Mouse (Mus musculus): ENCODE data around the gene Gpank1. TPM values are rescaled to one million over a fixed set of nuclear protein-coding genes. Genes with fewer than 3 reads are reported as not detected.
A peak's percentile ranks its signal among the peaks of the same experiment; 100 is the strongest.

The Gpank1 gene
- polyA plus RNA-seq, 1 experiment from 2014 or later = 13.2 TPM

DNA sequence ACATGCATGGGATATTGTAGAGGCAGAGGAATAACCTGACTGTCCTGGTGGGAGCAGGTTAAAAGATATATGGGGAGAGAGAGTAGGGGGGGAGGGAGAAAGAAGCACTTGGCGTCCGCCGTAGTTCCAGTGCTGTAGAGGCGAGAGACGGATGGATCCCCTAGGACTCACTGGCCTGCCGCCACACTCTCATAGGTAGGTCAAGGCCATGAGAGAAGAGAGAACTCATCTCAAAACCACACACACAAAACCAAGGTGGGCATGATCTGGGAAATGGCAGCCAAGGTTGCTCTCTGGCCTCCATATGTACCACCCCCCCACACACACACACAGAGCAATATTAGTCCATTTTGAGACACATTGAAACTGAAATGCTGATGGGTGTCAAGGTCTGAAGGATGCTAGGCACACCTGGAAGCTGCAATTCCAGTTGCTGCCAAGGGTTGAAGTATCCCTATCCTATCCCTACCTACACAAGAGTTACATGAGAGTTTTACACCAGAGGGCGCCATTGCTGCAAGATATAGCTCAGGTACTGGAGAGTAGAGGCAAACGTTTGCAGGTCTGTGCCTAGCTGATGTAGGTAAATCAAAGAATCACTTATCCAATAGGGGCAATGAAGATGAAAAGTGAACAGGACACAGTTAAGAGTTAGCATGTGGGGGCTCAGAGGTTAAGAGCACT is 45.2 kb downstream of the Gpank1 start:
- WGBS (ENCODE audit: missing documents) = 71% methylated on average over 8 of the region's 8 CpGs
- H3K79me2 ChIP-seq (ENCODE audit: inconsistent target) = peaks cover 67% of the 10 kb centered on the region
- peaks cover 29% of the 10 kb centered on the region; the same call in 1 of the 2 replicates for H3K36me3 ChIP-seq (ENCODE audit: inconsistent target)
- no peak overlapping the region for H3K27ac ChIP-seq
- H3K4me3 ChIP-seq (ENCODE audit: inconsistent target) = no peak overlapping the region

DNA sequence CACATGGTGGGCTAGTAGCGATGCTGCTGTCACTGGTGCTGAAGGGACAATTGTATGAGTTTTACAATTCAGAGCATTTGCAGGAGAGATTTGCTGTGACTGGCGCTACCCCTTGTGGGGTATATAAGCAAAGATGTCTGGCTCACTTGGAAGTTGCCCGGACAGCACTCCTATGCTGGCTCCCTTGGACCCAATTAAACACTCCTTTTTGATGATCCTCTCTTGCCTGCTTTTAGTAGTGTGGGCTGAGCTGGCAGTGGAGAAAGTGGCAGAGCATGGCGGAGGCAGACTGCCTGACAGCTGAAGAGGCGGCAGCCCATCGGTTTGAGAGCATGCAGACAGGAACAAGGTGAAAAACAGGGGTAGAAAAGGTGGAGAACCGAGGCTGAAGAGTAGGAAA is 46.5 kb downstream of the Gpank1 start:
- Histone ChIP-seq H3K36me3 (ENCODE audit: inconsistent target) (peaks cover 23% of the 10 kb centered on the region; the same call in 1 of the 2 replicates), H3K27ac (no peak overlapping the region), H3K4me3 (ENCODE audit: inconsistent target) (no peak overlapping the region), H3K79me2 (ENCODE audit: inconsistent target) (peaks cover 63% of the 10 kb centered on the region)
- WGBS (ENCODE audit: missing documents) = 90% methylated on average over 7 of the region's 7 CpGs

- 23% methylated on average over 4 of the region's 4 CpGs for WGBS (ENCODE audit: missing documents)
- Histone ChIP-seq H3K27ac (no peak overlapping the region), H3K79me2 (ENCODE audit: inconsistent target) (peaks cover 54% of the 10 kb centered on the region), H3K36me3 (ENCODE audit: inconsistent target) (peaks cover 23% of the 10 kb centered on the region; the same call in 1 of the 2 replicates), H3K4me3 (ENCODE audit: inconsistent target) (no peak overlapping the region)
Measured at GRCm38 (mm10) chr17:35168541-35169207, 47.4 kb downstream of the Gpank1 start.

- H3K4me3 ChIP-seq (ENCODE audit: inconsistent target) = peak overlapping the region; percentile 42
- peak overlapping the region; percentile 88 for H3K27ac ChIP-seq
- WGBS (ENCODE audit: missing documents) = 29% methylated on average over 11 of the region's 11 CpGs
Measured at GRCm38 (mm10) chr17:35172445-35173234, 51.4 kb downstream of the Gpank1 start.

GRCm38 (mm10) chr17:35173329-35173728 is 52.1 kb downstream of the Gpank1 start:
- Histone ChIP-seq H3K4me3 (ENCODE audit: inconsistent target) (no peak overlapping the region), H3K27ac (peak overlapping the region; percentile 88), H3K36me3 (ENCODE audit: inconsistent target) (peaks cover 15% of the 10 kb centered on the region; the same call in 1 of the 2 replicates), H3K79me2 (ENCODE audit: inconsistent target) (peaks cover 34% of the 10 kb centered on the region; the same call in 1 of the 2 replicates)
- WGBS (ENCODE audit: missing documents) = 56% methylated on average over 3 of the region's 3 CpGs

More at GRCm38 (mm10) chr17:35172445-35173234, 51.4 kb downstream of the Gpank1 start:
- peaks cover 22% of the 10 kb centered on the region; the same call in 1 of the 2 replicates for H3K36me3 ChIP-seq (ENCODE audit: inconsistent target)
- H3K79me2 ChIP-seq (ENCODE audit: inconsistent target) = peaks cover 41% of the 10 kb centered on the region; the same call in 1 of the 2 replicates

Other genes with a start within 250 kb of the Gpank1 start
- gene Zbtb12, start 242.0 kb upstream of the Gpank1 start, polyA plus RNA-seq (2018) = 5.4 to 6.2 TPM (median 5.5 TPM) in 3 replicates
- not detected in 3 replicates for gene Gm20547, start 239.4 kb upstream of the Gpank1 start, polyA plus RNA-seq (2018)
- 0.63 to 0.95 TPM (median 0.86 TPM) in 3 replicates for gene C2, start 223.2 kb upstream of the Gpank1 start, polyA plus RNA-seq (2018)
- 59.6 to 100 TPM (median 69.3 TPM) in 3 replicates for gene Ehmt2, start 223.0 kb upstream of the Gpank1 start, polyA plus RNA-seq (2018)
- not detected in 3 replicates for gene Slc44a4, start 207.0 kb upstream of the Gpank1 start, polyA plus RNA-seq (2018)
- gene Neu1, start 190.2 kb upstream of the Gpank1 start, polyA plus RNA-seq (2018) = 80.3 to 98.8 TPM (median 81.2 TPM) in 3 replicates
- gene Hspa1b, start 162.2 kb upstream of the Gpank1 start, polyA plus RNA-seq (2018) = 0.57 to 1.2 TPM (median 0.69 TPM) in 3 replicates
- gene Gm20481, start 151.5 kb upstream of the Gpank1 start, polyA plus RNA-seq (2018) = not detected in 3 replicates
- gene Hspa1a, start 149.3 kb upstream of the Gpank1 start, polyA plus RNA-seq (2018) = 1.2 to 1.9 TPM (median 1.8 TPM) in 3 replicates
- gene Hspa1l, start 148.8 kb upstream of the Gpank1 start, polyA plus RNA-seq (2018) = 0.47 to 1.7 TPM (median 0.96 TPM) in 3 replicates
- 16.5 to 52.8 TPM (median 51.4 TPM) in 3 replicates for gene Lsm2, start 139.6 kb upstream of the Gpank1 start, polyA plus RNA-seq (2018)
- 7.7 to 37.5 TPM (median 19.2 TPM) in 3 replicates for gene Vars, start 120.5 kb upstream of the Gpank1 start, polyA plus RNA-seq (2018)
- gene Vwa7, start 104.9 kb upstream of the Gpank1 start, polyA plus RNA-seq (2018) = 0.06 to 0.32 TPM (median 0.07 TPM) in 3 replicates
- not detected in 3 replicates for gene Sapcd1, start 93.4 kb upstream of the Gpank1 start, polyA plus RNA-seq (2018)
- 0.48 to 0.51 TPM (median 0.50 TPM) in 3 replicates for gene Msh5, start 74.7 kb upstream of the Gpank1 start, polyA plus RNA-seq (2018)
- 359 to 667 TPM (median 372 TPM) in 3 replicates for gene Clic1, start 71.5 kb upstream of the Gpank1 start, polyA plus RNA-seq (2018)
- gene Ddah2, start 62.4 kb upstream of the Gpank1 start, polyA plus RNA-seq (2018) = 3.3 to 9.6 TPM (median 4.8 TPM) in 3 replicates
- gene Ly6g6c, start 56.1 kb upstream of the Gpank1 start, polyA plus RNA-seq (2018) = not detected in 3 replicates
- 0.17 TPM in 1 of 3 replicates, not detected in the others for gene Mpig6b, start 55.3 kb upstream of the Gpank1 start, polyA plus RNA-seq (2018)
- not detected in 3 replicates for gene Ly6g6e, start 44.6 kb upstream of the Gpank1 start, polyA plus RNA-seq (2018)
- gene Ly6g6d, start 43.4 kb upstream of the Gpank1 start, polyA plus RNA-seq (2018) = 0.43 to 1.7 TPM (median 0.88 TPM) in 3 replicates
- gene Ly6g6f, start 35.8 kb upstream of the Gpank1 start, polyA plus RNA-seq (2018) = not detected in 3 replicates
- 33.9 to 63.2 TPM (median 53.2 TPM) in 3 replicates for gene Abhd16a, start 32.2 kb upstream of the Gpank1 start, polyA plus RNA-seq (2018)
- not detected in 3 replicates for gene Ly6g5c, start 13.2 kb upstream of the Gpank1 start, polyA plus RNA-seq (2018)
- 0.36 to 0.46 TPM in 2 of 3 replicates, not detected in the other for gene Ly6g5b, start 6.0 kb upstream of the Gpank1 start, polyA plus RNA-seq (2018)
- gene Csnk2b, start 598 bp downstream of the Gpank1 start, polyA plus RNA-seq (2018) = 129 to 166 TPM (median 149 TPM) in 3 replicates
- 11.5 to 23.5 TPM (median 22.0 TPM) in 3 replicates for gene D17H6S53E, start 4.9 kb downstream of the Gpank1 start, polyA plus RNA-seq (2018)
- gene Apom, start 10.6 kb downstream of the Gpank1 start, polyA plus RNA-seq (2018) = not detected in 3 replicates
- 103 to 118 TPM (median 104 TPM) in 3 replicates for gene Bag6, start 13.7 kb downstream of the Gpank1 start, polyA plus RNA-seq (2018)
- 91.3 to 139 TPM (median 124 TPM) in 3 replicates for gene Prrc2a, start 43.4 kb downstream of the Gpank1 start, polyA plus RNA-seq (2018)
- gene Aif1, start 54.6 kb downstream of the Gpank1 start, polyA plus RNA-seq (2018) = 231 to 253 TPM (median 243 TPM) in 3 replicates
- gene Lst1, start 67.0 kb downstream of the Gpank1 start, polyA plus RNA-seq (2018) = 322 to 615 TPM (median 449 TPM) in 3 replicates
- 0.33 to 0.50 TPM (median 0.48 TPM) in 3 replicates for gene Ltb, start 73.0 kb downstream of the Gpank1 start, polyA plus RNA-seq (2018)
- gene Tnf, start 80.6 kb downstream of the Gpank1 start, polyA plus RNA-seq (2018) = 20.0 to 57.4 TPM (median 38.0 TPM) in 3 replicates
- gene Lta, start 83.9 kb downstream of the Gpank1 start, polyA plus RNA-seq (2018) = not detected in 3 replicates
- not detected in 3 replicates for gene Gm16181, start 99.4 kb downstream of the Gpank1 start, polyA plus RNA-seq (2018)
- 5.0 to 12.5 TPM (median 6.9 TPM) in 3 replicates for gene Atp6v1g2, start 112.2 kb downstream of the Gpank1 start, polyA plus RNA-seq (2018)
- gene Nfkbil1, start 114.3 kb downstream of the Gpank1 start, polyA plus RNA-seq (2018) = 8.3 to 16.7 TPM (median 14.8 TPM) in 3 replicates
- gene Ddx39b, start 120.3 kb downstream of the Gpank1 start, polyA plus RNA-seq (2018) = 113 to 158 TPM (median 122 TPM) in 3 replicates
- 2,972 to 5,352 TPM (median 3,334 TPM) in 3 replicates for gene H2-D1, start 141.3 kb downstream of the Gpank1 start, polyA plus RNA-seq (2018)
- not detected in 3 replicates for gene H2-Q1, start 198.9 kb downstream of the Gpank1 start, polyA plus RNA-seq (2018)
- not detected in 3 replicates for gene H2-Q2, start 220.8 kb downstream of the Gpank1 start, polyA plus RNA-seq (2018)

Data from macrophage (primary cell).